Mouse (Mus musculus): ENCODE data around the gene Plppr3. TPM values are rescaled to one million over a fixed set of nuclear protein-coding genes. Genes with fewer than 3 reads are reported as not detected.

The Plppr3 gene
- polyA plus RNA-seq, 1 experiment from 2014 or later = 38.8 TPM

DNA sequence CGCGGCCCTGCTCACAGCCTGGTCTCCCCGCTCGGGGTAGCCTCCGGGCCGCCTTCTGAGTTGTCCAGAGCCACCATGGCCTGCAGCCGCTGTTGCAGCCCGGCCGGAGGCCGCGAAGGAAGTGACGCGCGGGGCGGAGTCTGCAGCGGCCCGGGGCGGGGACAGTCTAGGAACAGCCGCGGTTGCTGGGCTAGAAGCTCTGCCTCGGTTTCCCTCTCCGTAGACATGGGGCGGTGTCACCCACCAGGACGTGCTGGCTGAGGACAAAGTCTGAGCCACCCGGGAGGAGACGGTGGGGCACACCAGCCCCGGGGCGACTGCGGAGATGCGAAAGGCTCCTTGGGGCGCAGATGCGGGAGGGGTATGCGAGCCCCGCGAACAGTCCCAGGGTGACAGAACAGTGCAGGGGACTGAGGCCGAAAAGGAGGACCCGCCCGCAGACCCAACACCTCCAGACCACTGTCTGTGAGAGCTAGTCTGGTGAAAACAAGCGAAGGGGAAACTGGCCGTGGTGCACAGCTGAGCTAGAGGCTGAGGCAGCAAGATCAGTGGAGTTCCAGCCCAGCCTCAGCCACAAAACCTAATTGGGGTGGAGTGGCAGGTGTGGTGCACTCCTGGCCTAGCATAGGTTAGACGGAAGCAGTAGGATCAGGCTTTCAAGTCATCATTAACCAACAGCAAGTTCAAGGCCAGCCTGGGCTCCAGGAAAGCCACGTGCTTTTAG lies 42.5 kb upstream of the Plppr3 start, which contains the start of gene Kiss1r:
Kiss1r (plus strand) TSS at position 164 of the 724 bp plus-strand sequence.
- H3K4me3 ChIP-seq (ENCODE audit: low read depth, low read length) = peak within 1 kb of the TSS; percentile 61

DNA sequence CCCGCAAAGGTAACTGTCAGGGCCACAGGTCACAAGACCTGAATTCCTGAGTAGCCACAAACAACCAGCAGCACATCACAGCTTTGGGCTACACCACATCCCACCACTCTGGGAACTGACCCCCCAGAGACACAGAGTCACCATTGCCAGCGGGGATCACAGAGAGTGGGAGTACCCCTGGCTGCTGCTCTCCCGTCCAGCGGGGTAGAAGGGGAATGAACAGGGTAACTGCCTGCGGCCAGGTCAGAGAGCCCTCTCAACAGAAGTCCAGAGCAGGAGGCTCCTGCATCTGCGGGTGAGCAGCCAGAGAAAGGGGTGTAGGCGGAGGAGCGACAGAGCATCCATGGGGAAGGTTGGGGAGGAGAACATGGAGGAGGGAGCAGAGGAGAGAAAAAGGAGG lies 41.6 kb upstream of the Plppr3 start:
- no peak overlapping the region for H3K27ac ChIP-seq (ENCODE audit: low read depth)
- peak overlapping the region; percentile 87 for H3K9ac ChIP-seq (ENCODE audit: low read length)
- H3K27me3 ChIP-seq (replicated peaks; ENCODE audit: control insufficient read depth, insufficient read depth, low read length) = peaks cover 37% of the 10 kb centered on the region
- WGBS = 11% methylated on average over 8 of the region's 8 CpGs
- peaks cover 35% of the 10 kb centered on the region; the same call in 1 of the 2 replicates for H3K4me1 ChIP-seq (replicated peaks; ENCODE audit: control insufficient read depth, insufficient read depth, low read length)
- H3K36me3 ChIP-seq (ENCODE audit: control insufficient read depth, insufficient read depth, low read length) = peaks cover 14% of the 10 kb centered on the region
- H3K9me3 ChIP-seq (ENCODE audit: control insufficient read depth, low read length) = no peaks in the 10 kb centered on the region
- peak overlapping the region; percentile 85 for H3K4me2 ChIP-seq (ENCODE audit: low read length)
- DNase-seq (ENCODE audit: low spot score) (no peak), ATAC-seq (replicated peaks; ENCODE audit: low FRiP score, low TSS enrichment, low read depth) (no peak)
- peak overlapping the region; percentile 61 for H3K4me3 ChIP-seq (ENCODE audit: low read depth, low read length)

More for the DNA sequence above, 42.5 kb upstream of the Plppr3 start, which contains the start of gene Kiss1r:
- Histone ChIP-seq H3K9ac (ENCODE audit: low read length) (peak within 1 kb of the TSS; percentile 87), H3K27me3 (replicated peaks; ENCODE audit: control insufficient read depth, insufficient read depth, low read length) (peaks cover 45% of the 10 kb centered on the region), H3K9me3 (ENCODE audit: control insufficient read depth, low read length) (no peaks in the 10 kb centered on the region), H3K36me3 (ENCODE audit: control insufficient read depth, insufficient read depth, low read length) (peaks cover 5% of the 10 kb centered on the region), H3K4me2 (ENCODE audit: low read length) (peak within 1 kb of the TSS; percentile 85), H3K4me1 (replicated peaks; ENCODE audit: control insufficient read depth, insufficient read depth, low read length) (peaks cover 43% of the 10 kb centered on the region), H3K27ac (ENCODE audit: low read depth) (peak within 1 kb of the TSS; percentile 12)
- 2% methylated on average over 42 of the region's 42 CpGs for WGBS
- ATAC-seq (replicated peaks; ENCODE audit: low FRiP score, low TSS enrichment, low read depth) (peak; percentile 79), DNase-seq (ENCODE audit: low spot score) (peak; percentile 94)

GRCm38 (mm10) chr10:79914948-79915596 lies 40.6 kb upstream of the Plppr3 start:
- ATAC-seq (replicated peaks; ENCODE audit: low FRiP score, low TSS enrichment, low read depth) (no peak), DNase-seq (ENCODE audit: low spot score) (no peak)
- Histone ChIP-seq H3K27ac (ENCODE audit: low read depth) (no peak overlapping the region), H3K27me3 (replicated peaks; ENCODE audit: control insufficient read depth, insufficient read depth, low read length) (peaks cover 27% of the 10 kb centered on the region), H3K9ac (ENCODE audit: low read length) (no peak overlapping the region), H3K36me3 (ENCODE audit: control insufficient read depth, insufficient read depth, low read length) (peaks cover 24% of the 10 kb centered on the region), H3K4me1 (replicated peaks; ENCODE audit: control insufficient read depth, insufficient read depth, low read length) (peaks cover 34% of the 10 kb centered on the region; the same call in 1 of the 2 replicates), H3K4me3 (ENCODE audit: low read depth, low read length) (no peak overlapping the region), H3K9me3 (ENCODE audit: control insufficient read depth, low read length) (no peaks in the 10 kb centered on the region), H3K4me2 (ENCODE audit: low read length) (peak overlapping the region; percentile 85)
- 60% methylated on average over 7 of the region's 7 CpGs for WGBS

- 70% methylated on average over 11 of the region's 11 CpGs for WGBS
- H3K27ac ChIP-seq (ENCODE audit: low read depth) = no peak overlapping the region
Measured at GRCm38 (mm10) chr10:79914131-79914947, 39.9 kb upstream of the Plppr3 start.

GRCm38 (mm10) chr10:79912412-79912811 lies 38.0 kb upstream of the Plppr3 start:
- Histone ChIP-seq H3K27ac (ENCODE audit: low read depth) (no peak overlapping the region), H3K4me3 (ENCODE audit: low read depth, low read length) (no peak overlapping the region)
- WGBS = 62% methylated on average over 20 of the region's 20 CpGs

More at GRCm38 (mm10) chr10:79914131-79914947, 39.9 kb upstream of the Plppr3 start:
- no peak overlapping the region for H3K4me2 ChIP-seq (ENCODE audit: low read length)
- no peaks in the 10 kb centered on the region for H3K9me3 ChIP-seq (ENCODE audit: control insufficient read depth, low read length)
- peaks cover 19% of the 10 kb centered on the region for H3K27me3 ChIP-seq (replicated peaks; ENCODE audit: control insufficient read depth, insufficient read depth, low read length)
- no peak for ATAC-seq (replicated peaks; ENCODE audit: low FRiP score, low TSS enrichment, low read depth)
- H3K4me1 ChIP-seq (replicated peaks; ENCODE audit: control insufficient read depth, insufficient read depth, low read length) = peaks cover 37% of the 10 kb centered on the region; the same call in 1 of the 2 replicates
- no peak for DNase-seq (ENCODE audit: low spot score)
- H3K4me3 ChIP-seq (ENCODE audit: low read depth, low read length) = no peak overlapping the region
- peaks cover 24% of the 10 kb centered on the region for H3K36me3 ChIP-seq (ENCODE audit: control insufficient read depth, insufficient read depth, low read length)
- H3K9ac ChIP-seq (ENCODE audit: low read length) = no peak overlapping the region

DNA sequence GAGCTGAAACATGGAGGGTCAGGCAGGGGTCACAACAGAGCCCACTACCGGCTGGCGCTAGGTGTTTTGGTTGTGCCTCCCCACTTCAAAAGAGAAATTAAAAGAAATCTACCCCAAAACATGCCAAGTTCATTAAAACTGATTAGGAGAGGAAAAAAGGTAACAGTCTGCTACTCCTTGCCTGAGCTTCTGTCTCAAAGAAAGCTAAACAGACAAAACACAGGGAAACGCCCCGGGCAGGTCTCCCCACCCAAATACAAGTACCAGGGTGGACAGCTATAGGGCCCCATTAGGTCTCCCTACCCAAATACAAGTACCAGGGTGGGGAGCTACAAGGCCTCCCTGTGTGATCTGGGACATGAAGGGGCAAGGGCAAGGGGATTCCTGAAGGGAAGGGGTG lies 36.1 kb upstream of the Plppr3 start, which contains the start of gene Gm26602:
Gm26602 (plus strand) TSS at position 301 of the 400 bp plus-strand sequence.
- Histone ChIP-seq H3K4me3 (ENCODE audit: low read depth, low read length) (no peak within 1 kb of the TSS), H3K27me3 (replicated peaks; ENCODE audit: control insufficient read depth, insufficient read depth, low read length) (no peaks in the 10 kb centered on the region), H3K27ac (ENCODE audit: low read depth) (no peak within 1 kb of the TSS), H3K4me1 (replicated peaks; ENCODE audit: control insufficient read depth, insufficient read depth, low read length) (peaks cover 18% of the 10 kb centered on the region; the same call in 1 of the 2 replicates), H3K36me3 (ENCODE audit: control insufficient read depth, insufficient read depth, low read length) (peaks cover 38% of the 10 kb centered on the region), H3K9me3 (ENCODE audit: control insufficient read depth, low read length) (no peaks in the 10 kb centered on the region), H3K4me2 (ENCODE audit: low read length) (no peak within 1 kb of the TSS), H3K9ac (ENCODE audit: low read length) (no peak within 1 kb of the TSS)
- DNase-seq (ENCODE audit: low spot score) (no peak), ATAC-seq (replicated peaks; ENCODE audit: low FRiP score, low TSS enrichment, low read depth) (no peak)
- 90% methylated on average over 4 of the region's 4 CpGs for WGBS

More at GRCm38 (mm10) chr10:79912412-79912811, 38.0 kb upstream of the Plppr3 start:
- Histone ChIP-seq H3K4me1 (replicated peaks; ENCODE audit: control insufficient read depth, insufficient read depth, low read length) (peaks cover 28% of the 10 kb centered on the region; the same call in 1 of the 2 replicates), H3K4me2 (ENCODE audit: low read length) (no peak overlapping the region), H3K9me3 (ENCODE audit: control insufficient read depth, low read length) (no peaks in the 10 kb centered on the region), H3K36me3 (ENCODE audit: control insufficient read depth, insufficient read depth, low read length) (peaks cover 24% of the 10 kb centered on the region), H3K27me3 (replicated peaks; ENCODE audit: control insufficient read depth, insufficient read depth, low read length) (peaks cover under 1% of the 10 kb centered on the region; the same call in 1 of the 2 replicates), H3K9ac (ENCODE audit: low read length) (no peak overlapping the region)
- DNase-seq (ENCODE audit: low spot score) (no peak), ATAC-seq (replicated peaks; ENCODE audit: low FRiP score, low TSS enrichment, low read depth) (no peak)

GRCm38 (mm10) chr10:79909092-79909922 lies 34.9 kb upstream of the Plppr3 start:
- peak; percentile 44; the same call in 1 of the 2 replicates for ATAC-seq (replicated peaks; ENCODE audit: low FRiP score, low TSS enrichment, low read depth)
- H3K27ac ChIP-seq (ENCODE audit: low read depth) = peak overlapping the region; percentile 98
- no peaks in the 10 kb centered on the region; the same call in 1 of the 2 replicates for H3K9me3 ChIP-seq (ENCODE audit: control insufficient read depth, low read length)
- H3K4me1 ChIP-seq (replicated peaks; ENCODE audit: control insufficient read depth, insufficient read depth, low read length) = peaks cover 5% of the 10 kb centered on the region; the same call in 1 of the 2 replicates
- DNase-seq (ENCODE audit: low spot score) = peak; percentile 82
- peak overlapping the region; percentile 95 for H3K9ac ChIP-seq (ENCODE audit: low read length)
- peak overlapping the region; percentile 79 for H3K4me3 ChIP-seq (ENCODE audit: low read depth, low read length)
- H3K4me2 ChIP-seq (ENCODE audit: low read length) = peak overlapping the region; percentile 46
- WGBS = 22% methylated on average over 14 of the region's 14 CpGs
- peaks cover 48% of the 10 kb centered on the region for H3K36me3 ChIP-seq (ENCODE audit: control insufficient read depth, insufficient read depth, low read length)
- H3K27me3 ChIP-seq (replicated peaks; ENCODE audit: control insufficient read depth, insufficient read depth, low read length) = no peaks in the 10 kb centered on the region
